Mouse (Mus musculus): Measurements from ENCODE around the gene Defa34. TPM values are rescaled to one million over a fixed set of nuclear protein-coding genes. Genes with fewer than 3 reads are reported as not detected.
"Not testable (repeated sequence)": the region's sequence is repeated elsewhere in the genome, so short reads cannot be mapped to it uniquely, and the experiment has no call there.

Defa34 gene
- polyA plus RNA-seq (2014; fragmentation: Nextera tagmentation; extraction: Ambion mirVana) = not detected in 2 replicates

GRCm38 (mm10) chr8:21665497-21665896, at the start of gene Defa34:
Gene Defa34 (plus strand): TSS chr8:21665797.
- H3K36me3 ChIP-seq (ENCODE audit: control insufficient read depth, insufficient read depth, low read length); H3K9me3 ChIP-seq (ENCODE audit: control insufficient read depth, low read depth, low read length); H3K4me2 ChIP-seq (replicated peaks; ENCODE audit: low read depth, low read length); H3K27ac ChIP-seq (ENCODE audit: low read length); H3K9ac ChIP-seq (replicated peaks; ENCODE audit: low read depth, low read length); H3K27me3 ChIP-seq (ENCODE audit: control insufficient read depth, insufficient read depth, low read length); H3K4me1 ChIP-seq (ENCODE audit: control insufficient read depth, insufficient read depth, low read length); H3K4me3 ChIP-seq (ENCODE audit: low read depth, low read length); ATAC-seq (ENCODE audit: insufficient number of reproducible peaks, insufficient read depth, low FRiP score, low read depth): not testable (repeated sequence)
- WGBS = no CpG with 5 or more reads among the region's 1 CpGs

- H3K4me2 ChIP-seq (replicated peaks; ENCODE audit: low read depth, low read length); ATAC-seq (ENCODE audit: insufficient number of reproducible peaks, insufficient read depth, low FRiP score, low read depth); H3K9ac ChIP-seq (replicated peaks; ENCODE audit: low read depth, low read length); H3K4me3 ChIP-seq (ENCODE audit: low read depth, low read length); H3K27ac ChIP-seq (ENCODE audit: low read length); H3K36me3 ChIP-seq (ENCODE audit: control insufficient read depth, insufficient read depth, low read length); H3K4me1 ChIP-seq (ENCODE audit: control insufficient read depth, insufficient read depth, low read length); H3K27me3 ChIP-seq (ENCODE audit: control insufficient read depth, insufficient read depth, low read length); H3K9me3 ChIP-seq (ENCODE audit: control insufficient read depth, low read depth, low read length): not testable (repeated sequence)
- WGBS = no CpG with 5 or more reads among the region's 1 CpGs
These were observed 47.7 kb upstream of the Defa34 start, which contains the start of gene Defa26 for GRCm38 (mm10) chr8:21617883-21618282. Gene Defa26 (plus strand): TSS chr8:21618183.

GRCm38 (mm10) chr8:21655480-21655879, 10.1 kb upstream of the Defa34 start, which contains the start of gene Defa17:
Gene Defa17 (plus strand): TSS chr8:21655780.
- H3K4me2 ChIP-seq (replicated peaks; ENCODE audit: low read depth, low read length); ATAC-seq (ENCODE audit: insufficient number of reproducible peaks, insufficient read depth, low FRiP score, low read depth); H3K4me3 ChIP-seq (ENCODE audit: low read depth, low read length); H3K27me3 ChIP-seq (ENCODE audit: control insufficient read depth, insufficient read depth, low read length); H3K27ac ChIP-seq (ENCODE audit: low read length); H3K36me3 ChIP-seq (ENCODE audit: control insufficient read depth, insufficient read depth, low read length); H3K9me3 ChIP-seq (ENCODE audit: control insufficient read depth, low read depth, low read length); H3K9ac ChIP-seq (replicated peaks; ENCODE audit: low read depth, low read length); H3K4me1 ChIP-seq (ENCODE audit: control insufficient read depth, insufficient read depth, low read length): not testable (repeated sequence)
- no CpG with 5 or more reads among the region's 2 CpGs for WGBS

- not testable (repeated sequence) for H3K27me3 ChIP-seq (ENCODE audit: control insufficient read depth, insufficient read depth, low read length); ATAC-seq (ENCODE audit: insufficient number of reproducible peaks, insufficient read depth, low FRiP score, low read depth); H3K4me2 ChIP-seq (replicated peaks; ENCODE audit: low read depth, low read length); H3K36me3 ChIP-seq (ENCODE audit: control insufficient read depth, insufficient read depth, low read length); H3K9me3 ChIP-seq (ENCODE audit: control insufficient read depth, low read depth, low read length); H3K9ac ChIP-seq (replicated peaks; ENCODE audit: low read depth, low read length); H3K27ac ChIP-seq (ENCODE audit: low read length); H3K4me1 ChIP-seq (ENCODE audit: control insufficient read depth, insufficient read depth, low read length); H3K4me3 ChIP-seq (ENCODE audit: low read depth, low read length)
- 72% methylated on average over 2 of the region's 2 CpGs for WGBS
These were observed 37.9 kb downstream of the Defa34 start, which contains the start of gene AY761184 for GRCm38 (mm10) chr8:21703545-21703944. Gene AY761184 (minus strand): TSS chr8:21703645.

Other genes starting within 250 kb of the Defa34 start
- not detected in 2 replicates for gene Defa36, start 238.4 kb upstream of the Defa34 start, polyA plus RNA-seq (2014; fragmentation: Nextera tagmentation; extraction: Ambion mirVana)
- gene Gm7849, start 209.2 kb upstream of the Defa34 start, polyA plus RNA-seq (2014; fragmentation: Nextera tagmentation; extraction: Ambion mirVana) = not detected in 2 replicates
- gene Defa20, start 156.5 kb upstream of the Defa34 start, polyA plus RNA-seq (2014; fragmentation: Nextera tagmentation; extraction: Ambion mirVana) = not detected in 2 replicates
- gene Defa32, start 136.8 kb upstream of the Defa34 start, polyA plus RNA-seq (2014; fragmentation: Nextera tagmentation; extraction: Ambion mirVana) = not detected in 2 replicates
- gene Defa37, start 100.4 kb upstream of the Defa34 start, polyA plus RNA-seq (2014; fragmentation: Nextera tagmentation; extraction: Ambion mirVana) = not detected in 2 replicates
- not detected in 2 replicates for gene Defa28, start 82.8 kb upstream of the Defa34 start, polyA plus RNA-seq (2014; fragmentation: Nextera tagmentation; extraction: Ambion mirVana)
- gene Gm7861, start 71.3 kb upstream of the Defa34 start, polyA plus RNA-seq (2014; fragmentation: Nextera tagmentation; extraction: Ambion mirVana) = not detected in 2 replicates
- not detected in 2 replicates for gene Defa26, start 47.6 kb upstream of the Defa34 start, polyA plus RNA-seq (2014; fragmentation: Nextera tagmentation; extraction: Ambion mirVana)
- gene Defa17, start 10.0 kb upstream of the Defa34 start, polyA plus RNA-seq (2014; fragmentation: Nextera tagmentation; extraction: Ambion mirVana) = not detected in 2 replicates
- not detected in 2 replicates for gene AY761184, start 37.8 kb downstream of the Defa34 start, polyA plus RNA-seq (2014; fragmentation: Nextera tagmentation; extraction: Ambion mirVana)
- not detected in 2 replicates for gene Defa24, start 68.7 kb downstream of the Defa34 start, polyA plus RNA-seq (2014; fragmentation: Nextera tagmentation; extraction: Ambion mirVana)
- not detected in 2 replicates for gene Defb50, start 157.7 kb downstream of the Defa34 start, polyA plus RNA-seq (2014; fragmentation: Nextera tagmentation; extraction: Ambion mirVana)
- 1.1 TPM in 1 of 2 replicates, not detected in the other for gene Defb2, start 174.1 kb downstream of the Defa34 start, polyA plus RNA-seq (2014; fragmentation: Nextera tagmentation; extraction: Ambion mirVana)
- gene Defb10, start 193.1 kb downstream of the Defa34 start, polyA plus RNA-seq (2014; fragmentation: Nextera tagmentation; extraction: Ambion mirVana) = not detected in 2 replicates
- not detected in 2 replicates for gene Defb9, start 219.6 kb downstream of the Defa34 start, polyA plus RNA-seq (2014; fragmentation: Nextera tagmentation; extraction: Ambion mirVana)
- gene Defb11, start 240.6 kb downstream of the Defa34 start, polyA plus RNA-seq (2014; fragmentation: Nextera tagmentation; extraction: Ambion mirVana) = not detected in 2 replicates